ENCODE assay signal across 8 mouse cellular contexts in the genomic region with DNA sequence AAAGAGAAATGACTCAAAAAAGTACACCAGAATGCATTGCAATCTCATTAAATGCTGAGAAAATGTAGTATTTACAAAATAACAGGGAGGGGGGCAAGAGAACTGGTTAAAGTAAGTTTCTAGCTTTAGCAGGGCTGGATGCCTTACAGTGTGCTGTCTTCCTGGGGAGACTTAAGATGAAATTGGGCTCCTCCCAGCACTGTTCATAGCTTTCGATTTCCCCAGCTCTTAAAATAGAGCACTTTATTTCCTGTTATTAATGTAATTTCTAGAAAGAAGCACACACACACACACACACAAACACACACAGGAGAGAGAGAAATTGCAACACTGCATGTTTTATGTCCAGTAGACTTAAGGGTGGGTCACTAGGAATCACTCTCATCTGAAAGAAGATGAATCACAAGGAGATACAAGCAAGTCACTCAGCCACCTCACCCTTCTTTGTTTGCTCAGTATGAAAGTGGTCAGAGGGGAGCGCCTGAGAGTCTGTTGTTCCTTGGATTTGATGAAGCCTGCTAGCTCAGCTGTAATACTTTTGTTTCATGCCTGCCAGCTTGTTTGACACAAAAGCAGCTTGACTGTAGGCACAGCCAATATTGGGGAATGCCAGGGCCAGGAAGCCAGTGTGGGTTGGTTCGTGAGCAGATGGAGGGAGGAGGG. TPM values are rescaled to one million over a fixed set of nuclear protein-coding genes. Genes with fewer than 3 reads are reported as not detected.
A peak's percentile ranks its signal among the peaks of the same experiment; 100 is the strongest.
DNase-seq lines count a peak whose midpoint lies in the region; ATAC-seq and TF ChIP-seq lines count a peak whose summit lies in the region.
"Not testable (repeated sequence)": the region's sequence is repeated elsewhere in the genome, so short reads cannot be mapped to it uniquely, and the experiment has no call there.

No protein-coding gene starts in this region.

- ATAC-seq in forebrain, embryonic 13.5 days: peak; percentile 86
- 0 out of 2 replicates have a peak, but pooled peaks have one; percentile 25 for ATAC-seq in liver, embryonic 15.5 days (ENCODE audit: insufficient read depth)
- peak; percentile 54; the same call in 1 of the 2 replicates for ATAC-seq in midbrain, postnatal 0 days (ENCODE audit: low FRiP score)

- not testable (repeated sequence) for TF ChIP-seq CTCF in bone marrow, adult 2 months (IDR thresholded peaks at IDR 0.05; ENCODE audit: control insufficient read depth, insufficient read depth, low read length); midbrain, postnatal 0 days (IDR thresholded peaks at IDR 0.05); thymus, adult 2 months (IDR thresholded peaks at IDR 0.05; ENCODE audit: borderline replicate concordance, control insufficient read depth, extremely low read depth, insufficient read depth, low read length, poor library complexity)

- not testable (repeated sequence) for H3K9me3 ChIP-seq in forebrain, embryonic 13.5 days (replicated peaks); liver, embryonic 15.5 days (replicated peaks); midbrain, postnatal 0 days (ENCODE audit: low read length)

- not testable (repeated sequence) for H3K27me3 ChIP-seq in forebrain, embryonic 13.5 days; liver, embryonic 15.5 days; midbrain, postnatal 0 days (ENCODE audit: insufficient read depth, low read length); thymus, adult 2 months (ENCODE audit: control insufficient read depth, insufficient read depth, low read length)

- not testable (repeated sequence) for H3K4me1 ChIP-seq in bone marrow, adult 2 months (ENCODE audit: control insufficient read depth, insufficient read depth, low read length); forebrain, embryonic 13.5 days; liver, embryonic 15.5 days (replicated peaks); midbrain, postnatal 0 days (ENCODE audit: insufficient read depth, low read length); thymus, adult 2 months (replicated peaks; ENCODE audit: control insufficient read depth, insufficient read depth, low read length)

- DNase-seq in B cell, adult 2 months: peak; percentile 31 to 32
- peak; percentile 53 to 57 for DNase-seq in heart, adult 9 months (ENCODE audit: low spot score in 2 of 2)
- DNase-seq in kidney, postnatal 10 days: peak; percentile 9
- peak; percentile 52 for DNase-seq in midbrain, postnatal 0 days (ENCODE audit: low spot score)
- DNase-seq in thymus, adult 2 months: peak; percentile 23

- WGBS in bone marrow, adult 2 months: 13% methylated on average over 3 of the region's 3 CpGs
- 62% methylated on average over 3 of the region's 3 CpGs for WGBS in forebrain, embryonic 13.5 days
- 45% methylated on average over 3 of the region's 3 CpGs for WGBS in liver, embryonic 15.5 days (ENCODE audit: insufficient replicate concordance)
- WGBS in midbrain, postnatal 0 days: 59% methylated on average over 3 of the region's 3 CpGs
- 16% methylated on average over 3 of the region's 3 CpGs for WGBS in thymus, adult 2 months

- H3K27ac ChIP-seq in bone marrow, adult 2 months (ENCODE audit: control insufficient read depth, insufficient read depth, low read depth, low read length, poor library complexity): peak overlapping the region; percentile 69
- H3K27ac ChIP-seq in forebrain, embryonic 13.5 days; liver, embryonic 15.5 days (replicated peaks); midbrain, postnatal 0 days (ENCODE audit: low read depth, low read length): not testable (repeated sequence)
- peak overlapping the region; percentile 31; the same call in 1 of the 2 replicates for H3K27ac ChIP-seq in thymus, adult 2 months (ENCODE audit: control insufficient read depth, insufficient read depth, low read length)

- H3K9ac ChIP-seq in forebrain, embryonic 13.5 days; liver, embryonic 15.5 days; midbrain, postnatal 0 days (replicated peaks; ENCODE audit: low read length, poor library complexity, severe bottlenecking): not testable (repeated sequence)

- not testable (repeated sequence) for H3K4me3 ChIP-seq in bone marrow, adult 2 months (replicated peaks; ENCODE audit: control insufficient read depth, low read depth, low read length); forebrain, embryonic 13.5 days; liver, embryonic 15.5 days (replicated peaks); midbrain, postnatal 0 days (ENCODE audit: low read depth, low read length); thymus, adult 2 months (ENCODE audit: control insufficient read depth, insufficient read depth, low read length)

- H3K36me3 ChIP-seq in forebrain, embryonic 13.5 days (ENCODE audit: poor library complexity, severe bottlenecking); liver, embryonic 15.5 days (replicated peaks); midbrain, postnatal 0 days (ENCODE audit: insufficient read depth, low read length); thymus, adult 2 months (ENCODE audit: control insufficient read depth, insufficient read depth, low read length): not testable (repeated sequence)

- not testable (repeated sequence) for TF ChIP-seq POLR2A in bone marrow, adult 2 months (IDR thresholded peaks at IDR 0.05; ENCODE audit: borderline replicate concordance, control insufficient read depth, low read depth, low read length); thymus, adult 2 months (IDR thresholded peaks at IDR 0.05; ENCODE audit: control insufficient read depth, extremely low read depth, insufficient read depth, low read length, poor library complexity)

- not testable (repeated sequence) for H3K4me2 ChIP-seq in forebrain, embryonic 13.5 days; liver, embryonic 15.5 days; midbrain, postnatal 0 days (ENCODE audit: low read depth, low read length, poor library complexity, severe bottlenecking)

RNA-seq across cellular contexts. Expression of a gene that starts 32.7 kb away (rescaled TPM):
- polyA plus RNA-seq in bone marrow, adult 2 months (2011; ENCODE audit: insufficient read depth, insufficient read length, low replicate concordance, missing spikeins): 5.0 and 20.2 TPM in 2 replicates
- polyA plus RNA-seq in forebrain, embryonic 13.5 days (2015; fragmentation: Nextera tagmentation; extraction: Ambion mirVana): 0.12 and 0.15 TPM in 2 replicates
- 1.9 and 3.1 TPM in 2 replicates for polyA plus RNA-seq in liver, embryonic 15.5 days (2015; fragmentation: Nextera tagmentation; extraction: Ambion mirVana)
- 0.80 TPM in 1 of 2 replicates, not detected in the other for total RNA-seq in midbrain, postnatal 0 days (2014; rRNA removed)
- polyA plus RNA-seq in midbrain, postnatal 0 days (2015; fragmentation: Nextera tagmentation; extraction: Ambion mirVana): 0.34 and 0.48 TPM in 2 replicates
- 2.2 and 2.8 TPM in 2 replicates for polyA plus RNA-seq in thymus, adult 2 months (2012; rRNA removed)

Comparison
In these comparisons a context has a peak if more than half of its experiments do, and no peak if none do; other contexts are left out.
1. ATAC-seq: peak in every context shown above with its lines; median percentile 86 in forebrain, embryonic 13.5 days; 54 in midbrain, postnatal 0 days; 25 in liver, embryonic 15.5 days.